Mouse (Mus musculus) CH12.LX (cell line): ENCODE data around the gene Grb10. TPM values are rescaled to one million over a fixed set of nuclear protein-coding genes. Genes with fewer than 3 reads are reported as not detected.

Experiments used
- DNase-seq: peaks from one replicate; pipeline ENCODE4 v3.0.0-alpha.2; 2013; ENCODE audit errors: extremely low read depth
- H3K27ac ChIP-seq: 2 replicates; pipeline ENCODE4 v1.5.1; 2012; ENCODE audit warnings: low read depth, mild to moderate bottlenecking, control low read depth, moderate library complexity; ENCODE audit not compliant: insufficient read depth
- H3K27me3 ChIP-seq: replicated peaks from 2 replicates; pipeline ENCODE3; 2012; ENCODE audit warnings: inconsistent platforms
- H3K36me3 ChIP-seq, 2 experiments: replicated peaks in 1 of 2; 2 replicates each; pipeline versions ENCODE3 to v1.6.1; 2012; ENCODE audit warnings: inconsistent platforms in 1 of 2, low read length in 1 of 2, mild to moderate bottlenecking in 1 of 2, mixed read lengths in 1 of 2, moderate library complexity in 1 of 2; ENCODE audit not compliant: control insufficient read depth in 1 of 2, insufficient read depth in 1 of 2
- H3K4me1 ChIP-seq, 2 experiments: 2 replicates each; pipeline ENCODE4 v1.6.1; 2012; ENCODE audit warnings: inconsistent platforms in 1 of 2, moderate library complexity in 1 of 2; ENCODE audit not compliant: insufficient read depth in 2 of 2, control insufficient read depth in 1 of 2
- H3K4me2 ChIP-seq: 2 replicates; pipeline ENCODE4 v1.6.1; 2012; ENCODE audit warnings: low read depth, mild to moderate bottlenecking, control low read depth; ENCODE audit not compliant: poor library complexity, insufficient read depth, severe bottlenecking
- H3K4me3 ChIP-seq, 3 experiments: fragments of 150-350 bp in 1 of 3; sonication (generic) in 1 of 3; replicated peaks in 1 of 3; 2 replicates each; pipeline versions ENCODE3 to v1.5.1; 2011 to 2012; ENCODE audit warnings: low read depth in 2 of 3, low read length in 2 of 3, mild to moderate bottlenecking in 2 of 3, moderate library complexity in 2 of 3, control low read depth in 1 of 3, improper control_type of control experiment in 1 of 3, inconsistent platforms in 1 of 3, mixed read lengths in 1 of 3; ENCODE audit not compliant: poor library complexity in 1 of 3
- H3K79me2 ChIP-seq: replicated peaks from 2 replicates; pipeline ENCODE4 v1.6.1; 2012; ENCODE audit warnings: mild to moderate bottlenecking, moderate library complexity; ENCODE audit not compliant: control insufficient read depth, poor library complexity, insufficient read depth, severe bottlenecking; ENCODE audit errors: extremely low read depth
- H3K9ac ChIP-seq: 2 replicates; pipeline ENCODE4 v1.6.1; 2012; ENCODE audit warnings: low read depth, mild to moderate bottlenecking, control low read depth, moderate library complexity; ENCODE audit not compliant: insufficient read depth
- H3K9me3 ChIP-seq: replicated peaks from 2 replicates; pipeline ENCODE3; 2012; ENCODE audit warnings: low read length, inconsistent platforms, mixed read lengths
- CHD1 ChIP-seq: IDR thresholded peaks from 2 replicates; pipeline ENCODE4 v1.6.1; 2012; ENCODE audit warnings: low read depth, low read length, improper control_type of control experiment, inconsistent platforms
- CTCF ChIP-seq, 2 experiments: IDR thresholded peaks in 1 of 2; conservative IDR thresholded peaks in 1 of 2; 2 replicates each; pipeline ENCODE4 v1.5.1; 2011 to 2012; ENCODE audit warnings: low read depth in 2 of 2, low read length in 2 of 2, improper control_type of control experiment in 1 of 2, inconsistent platforms in 1 of 2, mild to moderate bottlenecking in 1 of 2, moderate library complexity in 1 of 2
- ELF1 ChIP-seq: IDR thresholded peaks from 2 replicates; pipeline ENCODE4 v1.6.1; 2014; ENCODE audit warnings: low read depth, mild to moderate bottlenecking, inconsistent platforms, low read length, improper control_type of control experiment
- ETS1 ChIP-seq: conservative IDR thresholded peaks from 2 replicates; pipeline ENCODE4 v1.6.1; 2012; ENCODE audit warnings: low read depth, mild to moderate bottlenecking, inconsistent platforms, low read length, improper control_type of control experiment, moderate library complexity
- HCFC1 ChIP-seq: IDR thresholded peaks from 2 replicates; pipeline ENCODE4 v1.6.1; 2012; ENCODE audit warnings: low read depth, mild to moderate bottlenecking, inconsistent platforms, low read length, improper control_type of control experiment
- JUN ChIP-seq: IDR thresholded peaks from 2 replicates; pipeline ENCODE4 v1.6.1; 2011; ENCODE audit warnings: low read depth, mild to moderate bottlenecking, low read length, improper control_type of control experiment, moderate library complexity; ENCODE audit not compliant: insufficient read depth
- JUND ChIP-seq: conservative IDR thresholded peaks from 2 replicates; pipeline ENCODE4 v1.6.1; 2011; ENCODE audit warnings: low read depth, low read length, improper control_type of control experiment
- KAT2A ChIP-seq: IDR thresholded peaks from 2 replicates; pipeline ENCODE4 v1.6.1; 2012; ENCODE audit warnings: low read length, improper control_type of control experiment, inconsistent platforms; ENCODE audit not compliant: insufficient replicate concordance
- MAFK ChIP-seq: IDR thresholded peaks from 2 replicates; pipeline ENCODE4 v1.6.1; 2011; ENCODE audit warnings: low read length, improper control_type of control experiment; ENCODE audit not compliant: insufficient replicate concordance
- MAZ ChIP-seq: IDR thresholded peaks from 2 replicates; pipeline ENCODE4 v1.6.1; 2012; ENCODE audit warnings: low read depth, mild to moderate bottlenecking, inconsistent platforms, low read length, improper control_type of control experiment, moderate library complexity
- MEF2A ChIP-seq: IDR thresholded peaks from 2 replicates; pipeline ENCODE4 v1.6.1; 2014; ENCODE audit warnings: low read depth, mild to moderate bottlenecking, inconsistent platforms, low read length, improper control_type of control experiment, borderline replicate concordance
- MXI1 ChIP-seq: IDR thresholded peaks from 2 replicates; pipeline ENCODE4 v1.6.1; 2011; ENCODE audit warnings: mild to moderate bottlenecking, low read depth, low read length, improper control_type of control experiment
- MYC ChIP-seq: IDR thresholded peaks from 2 replicates; pipeline ENCODE4 v1.6.1; 2011; ENCODE audit warnings: low read depth, mild to moderate bottlenecking, improper control_type of control experiment, low read length
- NELFE ChIP-seq: IDR thresholded peaks from 2 replicates; pipeline ENCODE4 v1.6.1; 2011; ENCODE audit warnings: low read depth, low read length, improper control_type of control experiment
- POLR2A ChIP-seq: IDR thresholded peaks from 2 replicates; pipeline ENCODE4 v1.6.1; 2011; ENCODE audit warnings: low read depth, mild to moderate bottlenecking, improper control_type of control experiment, low read length
- RAD21 ChIP-seq: IDR thresholded peaks from 2 replicates; pipeline ENCODE4 v1.6.1; 2011; ENCODE audit warnings: low read depth, mild to moderate bottlenecking, low read length, improper control_type of control experiment, moderate library complexity
- SMC3 ChIP-seq: IDR thresholded peaks from 2 replicates; pipeline ENCODE4 v1.6.1; 2011; ENCODE audit warnings: low read depth, low read length, improper control_type of control experiment
- TCF12 ChIP-seq: IDR thresholded peaks from 2 replicates; pipeline ENCODE4 v1.6.1; 2014; ENCODE audit warnings: low read depth, mild to moderate bottlenecking, inconsistent platforms, low read length, improper control_type of control experiment
- UBTF ChIP-seq: IDR thresholded peaks from 2 replicates; pipeline ENCODE4 v1.6.1; 2012; ENCODE audit warnings: low read depth, mild to moderate bottlenecking, inconsistent platforms, low read length, improper control_type of control experiment, moderate library complexity
- USF1 ChIP-seq: IDR thresholded peaks from 2 replicates; pipeline ENCODE4 v1.6.1; 2014; ENCODE audit warnings: low read depth, mild to moderate bottlenecking, inconsistent platforms, low read length, improper control_type of control experiment
- dilution Hi-C: fragments of 300-500 bp; cut with MboI; formaldehyde crosslinking; loops from 2 replicates; pipeline ENCODE4 v1.14.3; 2020; ENCODE audit warnings: low sequenced_read_pairs; ENCODE audit not compliant: extremely low pct_unique_long_range_greater_than_20kb, extremely low pct_ligation_motif_present
- in situ Hi-C: fragments of 300-500 bp; cut with MboI; formaldehyde crosslinking; loops from 3 replicates; pipeline ENCODE4 v1.14.3; 2019; ENCODE audit warnings: low sequenced_read_pairs, low pct_ligation_motif_present, low pct_unique_long_range_greater_than_20kb, mixed read lengths
- polyA plus RNA-seq: library from polyadenylated mRNA; unstranded; fragments of >175 nt; gene quantifications from 2 replicates; pipeline ENCODE4 v1.2.1, GENCODE M21; 2012; ENCODE audit warnings: low read depth; ENCODE audit not compliant: insufficient read length
- total RNA-seq, 2 experiments: library from RNA; depleted of rRNA; stranded (reverse); fragments of 300-350 nt in 1 of 2; fragments of >200 nt in 1 of 2; gene quantifications; 2 replicates each; pipeline ENCODE4 v1.2.3; 2012 to 2014

Gene Grb10
- total and polyA plus RNA-seq, 3 experiments = 38.4 to 189 (median 137) TPM

DNA sequence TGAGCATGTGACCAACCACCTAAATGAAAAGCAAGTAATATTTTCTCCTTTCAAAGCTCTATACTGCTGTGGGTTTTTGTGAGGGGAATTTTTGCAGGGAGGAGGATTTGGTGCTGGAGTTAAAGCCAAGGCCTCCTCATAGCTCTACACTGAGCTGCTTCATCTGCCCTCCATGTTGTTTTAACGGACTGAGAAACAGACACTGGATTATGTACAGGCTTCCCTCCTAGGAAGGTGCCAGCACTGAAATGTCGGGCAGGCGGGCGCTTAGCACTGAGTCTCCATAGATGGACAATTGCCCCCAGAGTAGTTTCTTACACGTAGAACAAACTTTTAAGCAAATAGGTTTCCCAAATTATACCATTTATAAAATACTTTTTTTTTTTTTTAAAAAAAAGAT is 4.1 kb downstream of the Grb10 start:
- Histone ChIP-seq H3K27me3 (no peaks in the 10 kb centered on the region), H3K4me2 (no peak overlapping the region)
- in situ Hi-C loops = no loop called here

DNA sequence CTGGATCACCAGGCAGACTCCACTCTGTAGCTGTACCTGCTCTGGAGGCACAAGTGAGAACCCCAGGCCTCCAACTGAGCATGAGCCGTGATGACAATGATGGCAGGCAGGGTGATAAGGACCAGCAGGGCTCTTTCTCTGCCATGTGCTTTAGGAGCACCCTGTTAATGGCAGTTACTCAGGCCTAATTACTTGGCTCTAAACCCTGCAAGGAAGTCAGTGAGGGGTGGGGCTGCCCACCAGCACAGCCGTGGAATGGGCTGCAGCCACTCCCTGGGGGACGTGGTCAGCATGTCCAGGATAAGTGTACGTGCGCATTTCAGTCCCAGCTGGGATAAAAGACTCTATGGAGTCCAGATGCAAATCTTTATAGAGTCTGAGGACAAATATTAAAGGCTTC is 5.7 kb downstream of the Grb10 start:
- Histone ChIP-seq H3K27ac (no peak overlapping the region), H3K9ac (no peak overlapping the region), H3K9me3 (peaks cover 16% of the 10 kb centered on the region), H3K36me3 (no peaks in the 10 kb centered on the region), H3K4me2 (no peak overlapping the region), H3K4me1 (no peaks in the 10 kb centered on the region), H3K27me3 (no peaks in the 10 kb centered on the region), H3K4me3 (no peak overlapping the region), H3K79me2 (no peaks in the 10 kb centered on the region)
- DNase-seq = no peak
- in situ Hi-C loops = no loop called here
- dilution Hi-C loops = no loop called here
- TF ChIP-seq RAD21 (no peak), JUND (no peak), TCF12 (no peak), USF1 (no peak), NELFE (no peak), CTCF (conservative IDR thresholded peaks at IDR 0.05 in 1 of 2, IDR thresholded peaks at IDR 0.05 in 1 of 2; ENCODE audit: low read depth in 2 of 2, low read length in 2 of 2) (no peak), ELF1 (no peak), POLR2A (no peak)

More for the DNA sequence above, 4.1 kb downstream of the Grb10 start:
- no peak for DNase-seq
- Histone ChIP-seq H3K9ac (no peak overlapping the region), H3K4me3 (no peak overlapping the region)
- TF ChIP-seq CTCF (conservative IDR thresholded peaks at IDR 0.05 in 1 of 2, IDR thresholded peaks at IDR 0.05 in 1 of 2; ENCODE audit: low read depth in 2 of 2, low read length in 2 of 2) (no peak), SMC3 (no peak), UBTF (no peak), MAFK (no peak), NELFE (no peak), TCF12 (no peak), JUN (no peak), ETS1 (no peak), MXI1 (no peak), HCFC1 (no peak), MAZ (no peak), CHD1 (no peak), MYC (no peak), RAD21 (no peak), ELF1 (no peak), MEF2A (no peak), KAT2A (no peak)
- TF ChIP-seq, all 38 proteins: peak for 0
- dilution Hi-C loops = no loop called here
- Histone ChIP-seq H3K36me3 (no peaks in the 10 kb centered on the region), H3K9me3 (peaks cover 22% of the 10 kb centered on the region), H3K4me1 (no peaks in the 10 kb centered on the region), H3K79me2 (no peaks in the 10 kb centered on the region), H3K27ac (no peak overlapping the region)
